Mouse (Mus musculus): ENCODE results near the gene Arl6.

GRCm38 (mm10) chr16:59586276-59586675 is 52.9 kb downstream of the Arl6 start:
- TF ChIP-seq GABPA (IDR thresholded peaks at IDR 0.05; ENCODE audit: insufficient replicate concordance, low read depth, low read length) (no peak), SMC3 (IDR thresholded peaks at IDR 0.05; ENCODE audit: low read depth, low read length) (no peak), JUN (IDR thresholded peaks at IDR 0.05; ENCODE audit: insufficient read depth, low read depth, low read length) (no peak), CTCF (conservative IDR thresholded peaks at IDR 0.05 in 1 of 2, IDR thresholded peaks at IDR 0.05 in 1 of 2; ENCODE audit: low read depth in 2 of 2, low read length in 2 of 2) (no peak), USF2 (conservative IDR thresholded peaks at IDR 0.05; ENCODE audit: low read depth, low read length) (no peak), MEF2A (IDR thresholded peaks at IDR 0.05; ENCODE audit: borderline replicate concordance, low read depth, low read length) (no peak), RCOR1 (conservative IDR thresholded peaks at IDR 0.05; ENCODE audit: low read depth, low read length) (no peak), MAZ (IDR thresholded peaks at IDR 0.05; ENCODE audit: low read depth, low read length) (no peak), RAD21 (IDR thresholded peaks at IDR 0.05; ENCODE audit: low read depth, low read length) (no peak), USF1 (IDR thresholded peaks at IDR 0.05; ENCODE audit: low read depth, low read length) (no peak), MYC (IDR thresholded peaks at IDR 0.05; ENCODE audit: low read depth, low read length) (no peak)

Measured in CH12.LX (cell line).